Mouse (Mus musculus) spleen, adult 10 weeks (tissue): ENCODE results near the gene Gcsam. TPM values are rescaled to one million over a fixed set of nuclear protein-coding genes. Genes with fewer than 3 reads are reported as not detected.

Experiments used
- polyA plus RNA-seq: library from polyadenylated mRNA; stranded (reverse); fragments of 350-450 nt; fragmentation: Illumina TruSeq; extraction: RNeasy Lipid Tissue Mini Kit (QIAGEN cat#74804); gene quantifications from one replicate; pipeline ENCODE4 v1.2.3, GENCODE M21; 2015; ENCODE audit warnings: low replicate concordance; ENCODE audit not compliant: insufficient read depth

The Gcsam gene
- 18.6 TPM for polyA plus RNA-seq

GRCm38 (mm10) chr16:45610267-45610666, at the start of gene Gcsam:
Gcsam (plus strand) TSS chr16:45610380.

GRCm38 (mm10) chr16:45653934-45654332, 43.8 kb downstream of the Gcsam start, which contains the start of gene BC016579:
BC016579 (minus strand) TSS chr16:45654068.

Other genes with a start within 250 kb of the Gcsam start
- gene Cd200, start 201.3 kb upstream of the Gcsam start, polyA plus RNA-seq: 146 TPM
- gene Gm609, start 117.4 kb upstream of the Gcsam start, polyA plus RNA-seq: not detected
- not detected for gene Gm17783, start 78.3 kb upstream of the Gcsam start, polyA plus RNA-seq
- gene Slc9c1, start 75.1 kb upstream of the Gcsam start, polyA plus RNA-seq: not detected
- 0.14 TPM for gene BC016579, start 43.7 kb downstream of the Gcsam start, polyA plus RNA-seq
- gene Tmprss7, start 83.3 kb downstream of the Gcsam start, polyA plus RNA-seq: not detected
- 0.58 TPM for gene Tagln3, start 114.2 kb downstream of the Gcsam start, polyA plus RNA-seq
- 14.8 TPM for gene Abhd10, start 132.6 kb downstream of the Gcsam start, polyA plus RNA-seq